Mouse (Mus musculus): ENCODE measurements around the gene Zc3h12c. TPM values are rescaled to one million over a fixed set of nuclear protein-coding genes. Genes with fewer than 3 reads are reported as not detected.
"Not testable (repeated sequence)": the region's sequence is repeated elsewhere in the genome, so short reads cannot be mapped to it uniquely, and the experiment has no call there.

Zc3h12c gene
- total and polyA plus RNA-seq, 3 experiments, result 1.3 TPM; not detected in 1

DNA sequence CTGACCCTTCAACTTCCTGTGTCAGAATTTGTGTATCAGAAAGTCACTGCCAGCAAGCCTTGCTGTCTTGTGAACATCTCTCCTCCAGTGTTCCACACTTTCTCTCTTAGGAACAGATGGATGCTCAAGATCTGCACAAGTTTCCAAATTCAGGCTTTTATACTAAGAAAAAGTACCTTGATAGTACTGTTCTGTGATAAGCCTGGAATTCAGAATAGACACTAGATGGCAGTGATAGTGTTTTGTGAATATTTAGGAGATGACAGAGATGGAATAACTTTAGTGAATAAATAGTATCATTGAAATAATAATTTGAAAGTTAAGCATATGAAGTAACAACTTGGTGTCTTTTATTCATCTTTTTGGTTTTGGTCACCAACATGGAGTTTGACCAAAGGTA is 96.2 kb downstream of the Zc3h12c start:
- H3K27me3 ChIP-seq (ENCODE audit: control insufficient read depth in 1 of 2, insufficient read depth in 2 of 2, low read length in 2 of 2), result no peaks in the 10 kb centered on the region
- no peak overlapping the region for H3K27ac ChIP-seq (ENCODE audit: control insufficient read depth, low read depth, low read length)
- peaks cover 0 to 17% of the 10 kb centered on the region in 2 experiments; a peak in 2 of 4 replicates for H3K4me1 ChIP-seq (ENCODE audit: control insufficient read depth in 1 of 2, insufficient read depth in 2 of 2, low read length in 2 of 2)
- DNase-seq (ENCODE audit: low read depth, low spot score), result no peak
- peaks cover 11 to 75% of the 10 kb centered on the region in 2 experiments for H3K36me3 ChIP-seq (ENCODE audit: control insufficient read depth in 1 of 2, insufficient read depth in 2 of 2, low read length in 2 of 2)
- H3K4me3 ChIP-seq (ENCODE audit: control insufficient read depth in 1 of 2, insufficient read depth in 1 of 2, low read depth in 2 of 2, low read length in 2 of 2), result no peak overlapping the region
- H3K9ac ChIP-seq (ENCODE audit: control insufficient read depth, low read depth, low read length, poor library complexity, severe bottlenecking), result no peak overlapping the region
- H3K9me3 ChIP-seq (replicated peaks; ENCODE audit: insufficient read depth, low read length), result no peaks in the 10 kb centered on the region
- H3K79me2 ChIP-seq (ENCODE audit: control insufficient read depth, insufficient read depth, low read length, poor library complexity), result no peaks in the 10 kb centered on the region; the same call in 1 of the 2 replicates
- TF ChIP-seq CTCF (IDR thresholded peaks at IDR 0.05 in 2 of 3, conservative IDR thresholded peaks at IDR 0.05 in 1 of 3; ENCODE audit: control insufficient read depth in 1 of 3, insufficient read depth in 1 of 3, low read depth in 2 of 3, low read length in 3 of 3, poor library complexity in 1 of 3, severe bottlenecking in 1 of 3), result 0 out of 6 replicates have a peak, but pooled peaks of 1 of the 3 experiments have one; percentile 9
- TF ChIP-seq USF2 (IDR thresholded peaks at IDR 0.05; ENCODE audit: borderline replicate concordance in 1 of 2, insufficient read depth in 1 of 2, low read depth in 1 of 2, low read length in 2 of 2), result no peak

DNA sequence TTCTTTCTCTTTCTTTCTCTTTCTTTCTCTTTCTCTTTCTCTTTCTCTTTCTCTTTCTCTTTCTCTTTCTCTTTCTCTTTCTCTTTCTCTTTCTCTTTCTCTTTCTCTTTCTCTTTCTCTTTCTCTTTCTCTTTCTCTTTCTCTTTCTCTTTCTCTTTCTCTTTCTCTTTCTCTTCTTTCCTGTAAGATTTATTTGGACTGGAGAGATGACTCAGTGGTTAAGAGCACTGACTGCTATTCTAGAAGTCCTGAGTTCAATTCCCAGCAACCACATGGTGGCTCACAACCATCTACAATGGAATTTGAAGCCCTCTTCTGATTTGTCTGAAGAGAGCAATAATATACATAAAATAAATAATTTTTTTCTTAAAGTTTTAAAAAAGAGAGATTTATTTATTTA is 97.0 kb downstream of the Zc3h12c start:
- H3K27me3 ChIP-seq (ENCODE audit: control insufficient read depth in 1 of 2, insufficient read depth in 2 of 2, low read length in 2 of 2); H3K4me3 ChIP-seq (ENCODE audit: control insufficient read depth in 1 of 2, insufficient read depth in 1 of 2, low read depth in 2 of 2, low read length in 2 of 2); H3K27ac ChIP-seq (ENCODE audit: control insufficient read depth, low read depth, low read length); H3K79me2 ChIP-seq (ENCODE audit: control insufficient read depth, insufficient read depth, low read length, poor library complexity); H3K9ac ChIP-seq (ENCODE audit: control insufficient read depth, low read depth, low read length, poor library complexity, severe bottlenecking); H3K9me3 ChIP-seq (replicated peaks; ENCODE audit: insufficient read depth, low read length); DNase-seq (ENCODE audit: low read depth, low spot score): not testable (repeated sequence)
- H3K4me1 ChIP-seq (ENCODE audit: control insufficient read depth in 1 of 2, insufficient read depth in 2 of 2, low read length in 2 of 2), result peaks cover 0 to 17% of the 10 kb centered on the region in 2 experiments; a peak in 2 of 4 replicates
- peaks cover 11 to 75% of the 10 kb centered on the region in 2 experiments for H3K36me3 ChIP-seq (ENCODE audit: control insufficient read depth in 1 of 2, insufficient read depth in 2 of 2, low read length in 2 of 2)

DNA sequence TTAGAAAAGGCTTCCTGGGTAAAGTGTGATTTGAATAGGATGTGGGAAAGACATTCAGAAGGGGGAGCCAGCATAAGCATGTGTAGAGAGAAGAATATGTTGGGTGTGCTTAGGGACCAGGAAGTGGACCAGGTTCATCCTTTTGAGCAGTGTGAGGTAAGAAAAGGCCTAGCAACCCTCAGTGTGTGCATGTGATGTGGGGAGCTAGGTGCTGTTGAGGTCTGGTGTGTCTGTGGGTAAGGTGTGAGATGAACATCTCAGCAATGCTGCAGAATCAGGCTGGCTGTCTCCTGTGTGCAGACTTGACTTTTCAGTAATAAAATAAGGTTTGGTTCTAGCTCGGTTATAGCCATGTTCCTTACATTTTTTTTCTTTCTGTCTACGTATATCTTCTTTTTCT is 98.3 kb downstream of the Zc3h12c start:
- no peaks in the 10 kb centered on the region for H3K9me3 ChIP-seq (replicated peaks; ENCODE audit: insufficient read depth, low read length)
- peaks cover 11 to 77% of the 10 kb centered on the region in 2 experiments for H3K36me3 ChIP-seq (ENCODE audit: control insufficient read depth in 1 of 2, insufficient read depth in 2 of 2, low read length in 2 of 2)
- H3K27ac ChIP-seq (ENCODE audit: control insufficient read depth, low read depth, low read length), result no peak overlapping the region
- no peak overlapping the region for H3K4me3 ChIP-seq (ENCODE audit: control insufficient read depth in 1 of 2, insufficient read depth in 1 of 2, low read depth in 2 of 2, low read length in 2 of 2)
- no peaks in the 10 kb centered on the region for H3K27me3 ChIP-seq (ENCODE audit: control insufficient read depth in 1 of 2, insufficient read depth in 2 of 2, low read length in 2 of 2)
- TF ChIP-seq SMC3 (IDR thresholded peaks at IDR 0.05; ENCODE audit: low read depth, low read length) (no peak), KAT2A (conservative IDR thresholded peaks at IDR 0.05; ENCODE audit: low read depth, low read length) (no peak), RAD21 (IDR thresholded peaks at IDR 0.05; ENCODE audit: low read depth, low read length) (no peak), MAX (IDR thresholded peaks at IDR 0.05; ENCODE audit: low read length) (no peak), TBP (IDR thresholded peaks at IDR 0.05; ENCODE audit: low read depth, low read length) (no peak), GATA1 (IDR thresholded peaks at IDR 0.05; ENCODE audit: low read depth, low read length) (no peak), CHD1 (IDR thresholded peaks at IDR 0.05; ENCODE audit: low read depth, low read length) (no peak), MAZ (IDR thresholded peaks at IDR 0.05; ENCODE audit: low read depth, low read length) (no peak), ZMIZ1 (IDR thresholded peaks at IDR 0.05; ENCODE audit: low read depth, low read length) (no peak), POLR2AphosphoS2 (IDR thresholded peaks at IDR 0.05; ENCODE audit: low read length) (no peak), TAL1 (IDR thresholded peaks at IDR 0.05; ENCODE audit: low read length) (no peak), JUND (IDR thresholded peaks at IDR 0.05; ENCODE audit: low read depth, low read length) (no peak), MEF2A (IDR thresholded peaks at IDR 0.05; ENCODE audit: extremely low read depth, insufficient replicate concordance, low read depth, low read length, poor library complexity, severe bottlenecking) (no peak), GABPA (IDR thresholded peaks at IDR 0.05; ENCODE audit: low read depth, low read length) (no peak), NRF1 (IDR thresholded peaks at IDR 0.05; ENCODE audit: insufficient read depth, low read depth, low read length, poor library complexity, severe bottlenecking) (no peak), ZKSCAN1 (IDR thresholded peaks at IDR 0.05; ENCODE audit: low read depth, low read length) (no peak), BHLHE40 (IDR thresholded peaks at IDR 0.05; ENCODE audit: borderline replicate concordance, low read depth, low read length) (no peak), MYC (IDR thresholded peaks at IDR 0.05; ENCODE audit: low read depth, low read length) (no peak)
- no peak for DNase-seq (ENCODE audit: low read depth, low spot score)
- H3K79me2 ChIP-seq (ENCODE audit: control insufficient read depth, insufficient read depth, low read length, poor library complexity), result no peaks in the 10 kb centered on the region; the same call in 1 of the 2 replicates
- peaks cover 0 to 17% of the 10 kb centered on the region in 2 experiments; a peak in 2 of 4 replicates for H3K4me1 ChIP-seq (ENCODE audit: control insufficient read depth in 1 of 2, insufficient read depth in 2 of 2, low read length in 2 of 2)
- H3K9ac ChIP-seq (ENCODE audit: control insufficient read depth, low read depth, low read length, poor library complexity, severe bottlenecking), result no peak overlapping the region

Data from MEL (cell line).